Mouse (Mus musculus): ENCODE measurements around the gene Olfr1351.
"Not testable (repeated sequence)": the region's sequence is repeated elsewhere in the genome, so short reads cannot be mapped to it uniquely, and the experiment has no call there.

Olfr1351 gene

GRCm38 (mm10) chr10:79012172-79012571 is at the start of gene Olfr1351:
Olfr1351 (plus strand) TSS chr10:79012472.
- no peak for DNase-seq (ENCODE audit: low spot score)

GRCm38 (mm10) chr10:78963009-78963408 is 49.3 kb upstream of the Olfr1351 start, which contains the start of gene Olfr1353:
Olfr1353 (plus strand) TSS chr10:78963309.
- not testable (repeated sequence) for DNase-seq (ENCODE audit: low spot score)

GRCm38 (mm10) chr10:78980750-78981149 is 31.5 kb upstream of the Olfr1351 start, which contains the start of gene Olfr1352:
Olfr1352 (plus strand) TSS chr10:78981050.
- DNase-seq (ENCODE audit: low spot score): no peak

DNA sequence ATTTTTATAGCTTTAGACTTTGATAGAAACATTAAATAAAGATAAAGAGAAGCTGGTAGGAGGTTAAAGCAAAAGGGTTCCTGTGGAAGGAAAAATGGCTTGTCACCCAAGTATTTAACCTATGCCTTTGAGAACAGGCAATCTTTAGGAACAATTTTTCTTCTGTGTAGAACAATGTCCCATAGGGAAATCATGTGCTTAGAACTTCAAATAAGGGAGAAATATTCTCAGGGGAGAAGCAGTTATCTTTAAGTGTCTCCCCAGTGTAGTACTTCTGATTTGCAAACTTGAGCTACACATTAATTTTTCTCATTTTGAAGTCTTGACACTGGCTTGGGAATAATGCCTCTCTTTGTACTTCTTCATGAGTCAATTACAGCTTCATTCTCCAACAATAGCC is 16.2 kb downstream of the Olfr1351 start, which contains the start of gene Olfr57:
Gene Olfr57 (plus strand): TSS at position 301 of the 400 bp plus-strand sequence.
- DNase-seq (ENCODE audit: low spot score): no peak

GRCm38 (mm10) chr10:79042457-79042856 is 30.2 kb downstream of the Olfr1351 start:
- DNase-seq (ENCODE audit: low spot score): not testable (repeated sequence)

GRCm38 (mm10) chr10:79057370-79057769 is 45.1 kb downstream of the Olfr1351 start:
- not testable (repeated sequence) for DNase-seq (ENCODE audit: low spot score)
